Mouse (Mus musculus) thymus, postnatal 25 days (tissue): ENCODE measurements around the gene Prkar2b.
A peak's percentile ranks its signal among the peaks of the same experiment; 100 is the strongest.

Experiments
- DNase-seq: peaks from one replicate; pipeline ENCODE4 v3.0.0; 2022

The Prkar2b gene

GRCm38 (mm10) chr12:32008728-32009127 lies 52.4 kb downstream of the Prkar2b start:
- DNase-seq = no peak

GRCm38 (mm10) chr12:32007646-32008045 lies 53.5 kb downstream of the Prkar2b start:
- no peak for DNase-seq

DNA sequence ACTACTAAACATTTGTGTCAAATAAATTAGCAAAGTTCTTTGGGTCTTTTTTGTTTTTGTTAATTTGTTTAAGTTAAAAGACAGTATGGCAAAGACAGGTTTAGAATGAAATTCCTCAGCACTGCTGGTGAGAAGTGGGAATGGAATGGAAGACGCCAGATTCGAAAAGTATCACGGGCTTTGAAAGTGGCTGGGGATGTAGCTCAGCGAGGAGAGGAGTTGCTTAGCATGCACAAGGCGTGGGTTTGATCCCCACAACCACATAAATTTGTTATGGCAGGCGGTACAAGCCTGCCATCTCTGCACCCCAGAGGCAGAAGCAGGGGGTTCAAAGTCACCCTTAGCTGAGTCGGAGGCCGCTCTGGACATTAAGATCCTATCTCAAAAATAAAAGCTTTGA lies 54.1 kb downstream of the Prkar2b start:
- DNase-seq = no peak

GRCm38 (mm10) chr12:32006391-32006929 lies 54.6 kb downstream of the Prkar2b start:
- DNase-seq = no peak

- DNase-seq = no peak
Measured at GRCm38 (mm10) chr12:32000464-32000863, 60.6 kb downstream of the Prkar2b start.

DNA sequence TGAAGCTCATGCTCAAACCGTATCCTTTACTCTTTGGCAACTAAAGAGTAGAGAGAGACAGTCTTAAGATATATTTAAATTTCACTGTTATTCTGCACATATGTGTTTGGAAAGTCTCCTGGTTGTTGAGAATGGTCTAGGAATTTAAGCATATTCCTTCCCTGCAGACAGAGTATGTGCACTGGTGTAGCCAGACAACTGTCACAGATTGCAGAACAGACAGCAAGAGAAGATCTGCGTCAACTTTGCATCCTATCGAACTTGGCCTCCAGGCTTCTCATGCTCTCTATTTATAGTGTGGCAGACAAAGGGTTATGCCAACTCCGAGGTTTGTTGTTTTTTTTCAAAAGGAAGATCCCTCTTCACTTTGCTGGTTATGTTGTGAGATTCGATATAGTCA lies 62.4 kb downstream of the Prkar2b start:
- DNase-seq = no peak

DNA sequence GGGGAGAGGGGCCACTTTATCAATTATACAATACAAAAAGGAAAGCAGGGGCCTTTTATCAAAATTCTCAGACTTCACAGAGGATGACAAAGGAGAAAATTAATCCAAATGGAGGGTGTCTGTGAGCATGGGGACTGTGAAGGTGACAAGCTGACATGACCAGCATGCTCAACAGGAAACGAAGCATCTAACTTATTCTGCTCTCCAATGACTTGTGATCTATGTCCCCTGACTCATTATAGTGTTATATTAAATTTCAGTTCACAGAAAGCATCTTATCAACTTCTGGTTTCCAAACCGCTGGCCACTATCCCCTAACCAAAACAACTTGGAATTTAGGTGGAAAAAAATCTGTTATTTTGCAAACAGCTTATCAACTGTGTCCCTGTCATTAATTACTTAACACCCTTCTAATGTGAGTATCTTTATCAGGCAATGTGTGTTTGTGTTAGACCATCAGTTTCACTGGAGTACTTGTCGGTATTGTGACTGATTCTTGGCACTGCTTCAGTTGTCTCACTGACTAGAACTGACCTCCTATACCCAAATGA lies 63.7 kb downstream of the Prkar2b start:
- no peak for DNase-seq

GRCm38 (mm10) chr12:31996877-31997276 lies 64.2 kb downstream of the Prkar2b start:
- DNase-seq = no peak

- DNase-seq = no peak
Measured at GRCm38 (mm10) chr12:31990575-31990974, 70.5 kb downstream of the Prkar2b start.

DNA sequence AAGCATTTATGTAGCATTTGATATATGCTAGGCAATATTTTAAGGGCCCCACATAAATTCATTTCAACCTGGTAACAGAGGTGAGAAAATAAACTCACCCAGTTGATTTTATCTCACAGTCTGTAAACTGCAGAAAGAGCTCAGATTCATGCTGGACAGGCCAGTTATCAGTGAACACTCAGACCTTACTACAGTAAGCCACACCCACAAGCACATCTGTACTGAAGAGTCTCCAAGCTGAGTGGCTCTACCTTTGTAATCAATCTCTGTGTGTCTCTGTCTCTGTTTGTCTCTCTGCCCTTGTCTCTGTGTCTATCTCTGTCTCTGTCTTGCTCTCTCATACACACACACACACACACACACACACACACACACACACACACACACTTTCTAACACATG lies 71.4 kb downstream of the Prkar2b start:
- DNase-seq = no peak

DNA sequence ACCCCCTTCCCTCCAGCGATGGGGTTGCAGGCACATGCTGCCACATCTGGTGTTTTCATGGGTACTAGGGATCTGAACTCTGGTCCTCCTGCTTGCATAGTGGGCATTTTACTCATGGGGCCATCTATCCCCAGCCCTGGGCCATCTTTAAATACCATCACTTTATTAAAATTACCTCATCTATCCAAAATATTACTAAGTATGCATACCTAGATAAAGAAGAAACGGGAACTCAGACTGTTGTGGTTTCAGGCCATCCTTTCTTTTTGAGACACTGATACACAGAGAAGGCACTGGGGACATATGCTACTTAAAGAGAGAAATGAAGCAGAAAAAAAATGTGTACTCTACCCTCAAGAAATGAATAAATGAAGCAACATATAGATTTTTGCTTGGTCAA lies 74.6 kb downstream of the Prkar2b start:
- no peak for DNase-seq

DNA sequence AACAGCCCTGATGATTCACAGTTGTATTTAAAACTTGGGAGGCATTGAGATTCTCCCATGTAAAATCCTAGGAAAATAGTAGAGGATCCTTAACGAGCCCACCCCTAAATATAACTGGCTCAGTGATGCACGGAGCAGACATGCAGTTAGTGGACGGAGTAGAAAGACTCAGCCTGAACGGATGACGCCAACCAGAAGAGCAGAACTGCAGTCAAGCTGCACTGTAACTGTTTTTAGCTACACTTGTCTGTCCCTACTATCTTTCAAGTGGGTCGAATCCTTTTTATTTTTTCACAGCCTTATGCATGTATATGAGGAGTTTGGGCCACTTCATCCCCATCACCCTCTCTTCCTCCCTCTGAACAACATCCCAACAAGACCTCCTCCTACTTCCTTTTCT lies 75.4 kb downstream of the Prkar2b start:
- no peak for DNase-seq

DNA sequence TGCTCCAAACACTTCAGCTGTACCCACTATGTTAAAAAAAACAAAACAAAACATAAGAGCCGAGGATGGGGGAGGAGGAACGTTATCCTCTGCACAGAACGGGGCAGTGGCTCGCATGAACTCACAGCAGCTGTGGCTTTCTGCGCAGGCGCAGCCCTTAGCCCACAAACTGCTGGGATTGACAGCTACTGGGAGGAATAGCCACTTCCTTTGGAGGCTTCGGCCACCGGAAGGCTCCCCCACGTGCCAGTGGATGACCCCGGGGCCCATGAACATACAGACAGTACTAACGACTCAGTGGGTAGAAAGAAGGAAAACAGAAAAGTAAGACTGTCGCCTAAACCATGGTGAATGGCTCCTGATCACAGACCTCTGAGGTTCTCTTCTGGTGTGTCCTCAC lies 76.4 kb downstream of the Prkar2b start:
- no peak for DNase-seq

DNA sequence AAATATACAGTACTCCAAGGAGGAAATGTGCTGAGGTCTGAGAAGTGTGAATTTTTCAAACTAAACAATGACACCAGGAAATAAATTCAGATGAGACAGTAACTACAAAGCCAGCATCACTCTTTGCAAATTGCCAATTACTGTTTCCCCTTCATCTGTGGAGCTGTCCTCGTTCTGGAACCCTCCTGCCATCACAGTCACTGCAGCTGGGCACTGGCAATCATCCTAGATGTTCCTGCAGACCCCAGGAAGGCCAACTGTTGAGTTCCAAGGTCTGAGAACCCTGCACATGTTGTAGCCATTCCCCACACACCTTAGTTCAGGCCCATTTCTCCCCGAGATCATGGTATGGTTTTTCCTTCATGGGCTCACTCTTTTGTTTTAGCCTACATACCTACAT lies 76.9 kb downstream of the Prkar2b start:
- DNase-seq = no peak

- no peak for DNase-seq
Measured at GRCm38 (mm10) chr12:31983769-31984168, 77.3 kb downstream of the Prkar2b start.

- DNase-seq = no peak
Measured at GRCm38 (mm10) chr12:31983238-31983637, 77.9 kb downstream of the Prkar2b start.

- DNase-seq = no peak
Measured at GRCm38 (mm10) chr12:31977613-31978195, 83.4 kb downstream of the Prkar2b start.

DNA sequence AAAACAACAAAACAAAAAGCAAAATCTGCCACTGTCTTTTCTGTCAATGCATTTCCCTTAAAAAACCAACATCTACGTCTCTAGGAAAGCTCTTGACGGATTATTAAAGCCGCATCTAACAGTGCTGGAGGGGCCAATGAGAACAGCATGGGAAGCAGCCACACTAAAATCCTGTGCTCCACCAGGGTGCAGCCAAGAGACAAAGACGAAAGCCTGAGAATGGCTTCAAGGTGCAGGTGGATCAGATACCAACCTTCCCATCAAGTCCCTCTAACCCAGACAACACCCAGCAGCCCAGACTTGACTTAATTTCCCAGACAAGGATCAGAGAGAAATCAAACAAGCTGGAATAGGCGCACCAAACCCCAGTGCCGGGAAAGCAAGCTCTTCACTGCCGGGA lies 84.6 kb downstream of the Prkar2b start:
- peak; percentile 67 for DNase-seq

- peak; percentile 70 for DNase-seq
Measured at GRCm38 (mm10) chr12:31973473-31974172, 87.5 kb downstream of the Prkar2b start.

DNA sequence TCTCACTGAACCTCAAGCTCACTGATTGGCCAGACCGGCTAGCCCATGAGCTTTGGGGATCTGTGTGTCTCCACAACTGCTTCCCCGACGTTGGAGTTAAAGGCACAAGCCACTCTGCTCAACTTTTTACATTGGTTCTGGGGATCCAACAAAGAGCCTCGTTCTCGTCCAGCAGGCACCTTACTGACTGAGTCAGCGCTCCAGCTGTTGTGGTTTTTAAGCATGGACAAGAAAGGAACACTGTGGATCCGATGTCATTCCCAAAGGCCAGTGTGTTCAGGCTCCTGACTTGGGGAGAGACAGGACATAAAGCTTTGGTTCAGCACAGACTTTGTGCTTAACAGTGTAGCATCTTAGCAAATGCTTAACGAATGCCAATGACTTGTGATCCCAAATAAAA lies 89.5 kb downstream of the Prkar2b start:
- DNase-seq = no peak

DNA sequence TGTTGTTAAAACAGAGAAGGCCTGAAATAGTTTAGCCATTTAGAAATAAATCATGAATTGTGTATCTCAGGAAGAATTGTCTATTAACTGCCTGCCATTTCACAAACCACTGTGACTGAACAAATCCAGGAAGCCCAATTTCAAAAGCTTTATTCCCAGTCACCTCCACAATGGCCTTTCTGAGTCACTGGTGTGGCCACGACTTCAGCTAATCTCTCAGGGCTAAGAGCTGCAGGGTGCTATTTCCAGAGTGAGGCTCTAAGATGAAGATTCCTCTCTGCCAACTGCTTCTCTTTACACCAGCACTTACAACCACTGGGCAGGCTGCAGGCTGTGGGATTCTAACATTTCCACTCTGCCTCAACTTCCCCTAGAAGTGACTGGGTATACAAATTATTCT lies 92.0 kb downstream of the Prkar2b start:
- no peak for DNase-seq

- peak; percentile 49 for DNase-seq
Measured at GRCm38 (mm10) chr12:31967536-31967935, 93.6 kb downstream of the Prkar2b start.

DNA sequence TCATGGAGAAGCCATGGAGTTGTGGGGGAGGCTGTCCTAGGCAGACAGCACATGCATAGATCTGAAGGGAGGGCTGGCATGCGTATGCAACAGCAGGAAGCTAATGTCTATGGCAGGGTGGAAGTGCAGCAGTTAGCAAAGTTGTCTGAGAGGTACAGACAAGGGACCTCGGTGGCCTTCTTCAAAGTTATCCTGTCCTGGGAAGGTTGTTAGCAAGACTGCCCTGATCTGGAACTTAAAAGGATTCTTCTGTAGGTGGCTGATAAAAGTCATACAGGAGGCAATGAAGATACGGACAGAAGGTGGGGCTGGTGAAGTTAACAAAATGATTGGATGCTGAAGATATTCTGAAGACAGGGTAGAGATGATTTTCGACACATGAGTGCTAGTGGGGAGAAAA lies 94.7 kb downstream of the Prkar2b start:
- DNase-seq = no peak

GRCm38 (mm10) chr12:31965517-31966212 lies 95.4 kb downstream of the Prkar2b start:
- DNase-seq = no peak
